Mouse (Mus musculus): ENCODE results near the gene Arid1b.

The Arid1b gene

GRCm38 (mm10) chr17:5162525-5162924 lies 168.4 kb downstream of the Arid1b start:
- no peak for DNase-seq (ENCODE audit: low spot score)

- DNase-seq (ENCODE audit: low spot score), result no peak
These were observed 169.2 kb downstream of the Arid1b start for GRCm38 (mm10) chr17:5163251-5163826.

GRCm38 (mm10) chr17:5164794-5165193 lies 170.7 kb downstream of the Arid1b start:
- DNase-seq (ENCODE audit: low spot score), result no peak

GRCm38 (mm10) chr17:5165201-5165825 lies 171.2 kb downstream of the Arid1b start:
- DNase-seq (ENCODE audit: low spot score), result no peak

GRCm38 (mm10) chr17:5166175-5166574 lies 172.0 kb downstream of the Arid1b start:
- no peak for DNase-seq (ENCODE audit: low spot score)

GRCm38 (mm10) chr17:5168046-5168445 lies 173.9 kb downstream of the Arid1b start:
- DNase-seq (ENCODE audit: low spot score), result no peak

GRCm38 (mm10) chr17:5168640-5169039 lies 174.5 kb downstream of the Arid1b start:
- DNase-seq (ENCODE audit: low spot score), result no peak

- DNase-seq (ENCODE audit: low spot score), result no peak
These were observed 176.2 kb downstream of the Arid1b start for GRCm38 (mm10) chr17:5170321-5170720.

- DNase-seq (ENCODE audit: low spot score), result no peak
These were observed 177.3 kb downstream of the Arid1b start for GRCm38 (mm10) chr17:5171467-5171866.

GRCm38 (mm10) chr17:5174426-5175020 lies 180.4 kb downstream of the Arid1b start:
- no peak for DNase-seq (ENCODE audit: low spot score)

- no peak for DNase-seq (ENCODE audit: low spot score)
These were observed 181.4 kb downstream of the Arid1b start for GRCm38 (mm10) chr17:5175535-5175934.

GRCm38 (mm10) chr17:5176315-5176714 lies 182.2 kb downstream of the Arid1b start:
- DNase-seq (ENCODE audit: low spot score), result no peak

- DNase-seq (ENCODE audit: low spot score), result no peak
These were observed 184.4 kb downstream of the Arid1b start for GRCm38 (mm10) chr17:5178534-5178933.

- DNase-seq (ENCODE audit: low spot score), result no peak
These were observed 184.9 kb downstream of the Arid1b start for GRCm38 (mm10) chr17:5179004-5179403.

GRCm38 (mm10) chr17:5179412-5179811 lies 185.3 kb downstream of the Arid1b start:
- DNase-seq (ENCODE audit: low spot score), result no peak

- no peak for DNase-seq (ENCODE audit: low spot score)
These were observed 185.9 kb downstream of the Arid1b start for GRCm38 (mm10) chr17:5179925-5180525.

- DNase-seq (ENCODE audit: low spot score), result no peak
These were observed 186.8 kb downstream of the Arid1b start for GRCm38 (mm10) chr17:5180925-5181324.

- no peak for DNase-seq (ENCODE audit: low spot score)
These were observed 188.4 kb downstream of the Arid1b start for GRCm38 (mm10) chr17:5182493-5182892.

- DNase-seq (ENCODE audit: low spot score), result no peak
These were observed 191.4 kb downstream of the Arid1b start for GRCm38 (mm10) chr17:5185501-5185900.

- DNase-seq (ENCODE audit: low spot score), result no peak
These were observed 193.4 kb downstream of the Arid1b start for GRCm38 (mm10) chr17:5187546-5187945.

GRCm38 (mm10) chr17:5188400-5188799 lies 194.3 kb downstream of the Arid1b start:
- DNase-seq (ENCODE audit: low spot score), result no peak

GRCm38 (mm10) chr17:5189551-5190351 lies 195.6 kb downstream of the Arid1b start:
- DNase-seq (ENCODE audit: low spot score), result peak; percentile 96
